Mouse (Mus musculus) ES-E14 (cell line): ENCODE results near the gene Asb4. TPM values are rescaled to one million over a fixed set of nuclear protein-coding genes. Genes with fewer than 3 reads are reported as not detected.

Experiments
- DNase-seq: peaks from one replicate; pipeline ENCODE4 v3.0.0-alpha.2; 2013; ENCODE audit warnings: low read depth, low spot score
- H3K27ac ChIP-seq: 2 replicates; pipeline ENCODE4 v1.5.1; 2012; ENCODE audit warnings: low read depth, mild to moderate bottlenecking, low read length, moderate library complexity, mixed read lengths; ENCODE audit not compliant: poor library complexity, insufficient read depth, severe bottlenecking
- H3K36me3 ChIP-seq: 2 replicates; pipeline ENCODE4 v1.6.1; 2012; ENCODE audit warnings: mild to moderate bottlenecking, low read length, moderate library complexity, mixed read lengths; ENCODE audit not compliant: control insufficient read depth, poor library complexity, insufficient read depth, severe bottlenecking
- H3K4me1 ChIP-seq, 2 experiments: fragments of 150-350 bp in 1 of 2; sonication (generic) in 1 of 2; 2 replicates each; pipeline ENCODE4 v1.6.1; 2012; ENCODE audit warnings: low read length in 2 of 2, mild to moderate bottlenecking in 1 of 2, mixed read lengths in 1 of 2; ENCODE audit not compliant: control insufficient read depth in 2 of 2, insufficient read depth in 2 of 2, poor library complexity in 1 of 2
- H3K4me3 ChIP-seq, 2 experiments: fragments of 150-350 bp in 1 of 2; sonication (generic) in 1 of 2; 2 replicates each; pipeline ENCODE4 v1.5.1; 2012; ENCODE audit warnings: low read length in 2 of 2, low read depth in 1 of 2, mild to moderate bottlenecking in 1 of 2, mixed read lengths in 1 of 2; ENCODE audit not compliant: insufficient read depth in 1 of 2, poor library complexity in 1 of 2, severe bottlenecking in 1 of 2
- H3K9ac ChIP-seq: 2 replicates; pipeline ENCODE4 v1.6.1; 2012; ENCODE audit warnings: low read depth, mild to moderate bottlenecking, low read length, mixed read lengths; ENCODE audit not compliant: poor library complexity, insufficient read depth, severe bottlenecking
- H3K9me3 ChIP-seq: fragments of 150-350 bp; sonication (generic); 2 replicates; pipeline ENCODE4 v1.6.1; 2012; ENCODE audit warnings: low read depth, mild to moderate bottlenecking, low read length; ENCODE audit not compliant: control insufficient read depth, insufficient read depth
- CHD2 ChIP-seq: IDR thresholded peaks from 2 replicates; pipeline ENCODE4 v1.6.1; 2014; ENCODE audit warnings: mild to moderate bottlenecking, low read depth, low read length, inconsistent platforms
- HCFC1 ChIP-seq: IDR thresholded peaks from 2 replicates; pipeline ENCODE4 v1.6.1; 2012; ENCODE audit warnings: low read length, inconsistent platforms, borderline replicate concordance; ENCODE audit not compliant: insufficient read depth
- MAFK ChIP-seq: IDR thresholded peaks from 2 replicates; pipeline ENCODE4 v1.6.1; 2014; ENCODE audit warnings: mild to moderate bottlenecking, low read depth, low read length, inconsistent platforms; ENCODE audit not compliant: insufficient read depth
- ZC3H11A ChIP-seq: IDR thresholded peaks from 2 replicates; pipeline ENCODE4 v1.6.1; 2012; ENCODE audit warnings: low read depth, mild to moderate bottlenecking, inconsistent platforms, low read length, borderline replicate concordance
- ZNF384 ChIP-seq: IDR thresholded peaks from 2 replicates; pipeline ENCODE4 v1.6.1; 2012; ENCODE audit warnings: low read depth, low read length, inconsistent platforms
- in situ Hi-C, 2 experiments: fragments of 600-800 bp; cut with MboI; formaldehyde crosslinking; loops; one replicate each; pipeline ENCODE4 v1.15.1; 2025; ENCODE audit warnings: low sequenced_read_pairs in 2 of 2, inconsistent platforms in 1 of 2; ENCODE audit not compliant: unreplicated experiment in 2 of 2
- total RNA-seq: library from RNA; depleted of rRNA; stranded (reverse); fragments of 300-350 nt; gene quantifications from 2 replicates; pipeline ENCODE4 v1.2.3, GENCODE M21; 2012

Gene Asb4
- total RNA-seq, 1 experiment, result 0.22 TPM

- TF ChIP-seq HCFC1 (no peak), MAFK (no peak), CHD2 (no peak), ZC3H11A (no peak), ZNF384 (no peak)
- Histone ChIP-seq H3K27ac (no peak overlapping the region), H3K9me3 (peaks cover 3% of the 10 kb centered on the region; the same call in 1 of the 2 replicates), H3K4me1 (no peaks in the 10 kb centered on the region), H3K9ac (no peak overlapping the region), H3K36me3 (no peaks in the 10 kb centered on the region), H3K4me3 (no peak overlapping the region)
- no peak for DNase-seq
- in situ Hi-C loops, result no loop called here
Observed at GRCm38 (mm10) chr6:5470480-5471318, 87.5 kb downstream of the Asb4 start.

- H3K4me1 ChIP-seq, result no peaks in the 10 kb centered on the region
- TF ChIP-seq CHD2 (no peak), MAFK (no peak), ZC3H11A (no peak), ZNF384 (no peak), HCFC1 (no peak)
- H3K9me3 ChIP-seq, result peaks cover 3% of the 10 kb centered on the region; the same call in 1 of the 2 replicates
- no peak overlapping the region for H3K4me3 ChIP-seq
- H3K27ac ChIP-seq, result no peak overlapping the region
- in situ Hi-C loops, result no loop called here
- no peak overlapping the region for H3K9ac ChIP-seq
- H3K36me3 ChIP-seq, result no peaks in the 10 kb centered on the region
- no peak for DNase-seq
Observed at GRCm38 (mm10) chr6:5472692-5473091, 89.5 kb downstream of the Asb4 start.

GRCm38 (mm10) chr6:5474021-5474420, 90.8 kb downstream of the Asb4 start:
- DNase-seq, result no peak
- no peaks in the 10 kb centered on the region for H3K36me3 ChIP-seq
- no peaks in the 10 kb centered on the region for H3K4me1 ChIP-seq
- TF ChIP-seq ZNF384, result no peak
- TF ChIP-seq MAFK, result no peak
- no peak for TF ChIP-seq HCFC1
- TF ChIP-seq ZC3H11A, result no peak
- no peak for TF ChIP-seq CHD2
- in situ Hi-C loops, result no loop called here
- no peak overlapping the region for H3K4me3 ChIP-seq
- no peak overlapping the region for H3K27ac ChIP-seq
- H3K9ac ChIP-seq, result no peak overlapping the region
- peaks cover 3% of the 10 kb centered on the region; the same call in 1 of the 2 replicates for H3K9me3 ChIP-seq

GRCm38 (mm10) chr6:5481066-5481465, 97.9 kb downstream of the Asb4 start:
- no peak for DNase-seq
- peaks cover 7% of the 10 kb centered on the region for H3K9me3 ChIP-seq
- no peak overlapping the region for H3K9ac ChIP-seq
- H3K4me1 ChIP-seq, result peaks cover 13 to 17% of the 10 kb centered on the region in 2 experiments
- no peak for TF ChIP-seq MAFK
- no peak for TF ChIP-seq ZC3H11A
- no peak for TF ChIP-seq CHD2
- TF ChIP-seq ZNF384, result no peak
- H3K27ac ChIP-seq, result no peak overlapping the region
- peaks cover 3% of the 10 kb centered on the region; the same call in 1 of the 2 replicates for H3K36me3 ChIP-seq
- in situ Hi-C loops, result no loop called here
- no peak overlapping the region for H3K4me3 ChIP-seq
